Mouse (Mus musculus) liver, adult 2 months (tissue): ENCODE results near the gene Gpr152. TPM values are rescaled to one million over a fixed set of nuclear protein-coding genes. Genes with fewer than 3 reads are reported as not detected.

Experiments used
- DNase-seq: peaks from one replicate; pipeline ENCODE4 v3.0.0-alpha.2; 2011; ENCODE audit warnings: low read depth, low spot score; ENCODE audit errors: extremely low read depth
- H3K27ac ChIP-seq: fragments of 200-500 bp; replicated peaks from 2 replicates; pipeline ENCODE4 v1.5.1; 2012; ENCODE audit warnings: low read depth, mild to moderate bottlenecking, control low read depth, inconsistent platforms, low read length; ENCODE audit not compliant: insufficient read depth
- H3K27me3 ChIP-seq: fragments of 200-500 bp; 2 replicates; pipeline ENCODE4 v1.6.1; 2012; ENCODE audit warnings: mild to moderate bottlenecking, moderate library complexity, low read length, inconsistent platforms; ENCODE audit not compliant: control insufficient read depth, insufficient read depth
- H3K36me3 ChIP-seq: fragments of 200-500 bp; 2 replicates; pipeline ENCODE4 v1.6.1; 2012; ENCODE audit warnings: low read length, inconsistent platforms; ENCODE audit not compliant: control insufficient read depth, insufficient read depth
- H3K4me1 ChIP-seq: fragments of 200-500 bp; 2 replicates; pipeline ENCODE4 v1.6.1; 2011; ENCODE audit warnings: low read length; ENCODE audit not compliant: control insufficient read depth, insufficient read depth
- H3K4me3 ChIP-seq: fragments of 200-500 bp; 2 replicates; pipeline ENCODE4 v1.5.1; 2011; ENCODE audit warnings: low read depth, mild to moderate bottlenecking, control low read depth, low read length, moderate library complexity; ENCODE audit not compliant: insufficient read depth
- H3K79me2 ChIP-seq: fragments of 200-500 bp; 2 replicates; pipeline ENCODE4 v1.6.1; 2012; ENCODE audit warnings: inconsistent platforms, mild to moderate bottlenecking, low read length, moderate library complexity; ENCODE audit not compliant: control insufficient read depth, insufficient read depth
- H3K9ac ChIP-seq: fragments of 200-500 bp; 2 replicates; pipeline ENCODE4 v1.6.1; 2012; ENCODE audit warnings: low read depth, mild to moderate bottlenecking, control low read depth, inconsistent platforms, low read length
- CTCF ChIP-seq: fragments of 200-500 bp; IDR thresholded peaks from 2 replicates; pipeline ENCODE4 v1.5.1; 2011; ENCODE audit warnings: low read depth, low read length, control low read depth
- POLR2A ChIP-seq: fragments of 200-500 bp; IDR thresholded peaks from 2 replicates; pipeline ENCODE4 v1.6.1; 2011; ENCODE audit warnings: low read length, control low read depth; ENCODE audit not compliant: insufficient read depth; ENCODE audit errors: extremely low read depth
- WGBS: fragments of 180-500 bp; shearing (Covaris S2); methylation state at CpG from one replicate; pipeline ENCODE4 v1.1.7; 2018; 5-methylcytosine and 5-hydroxymethylcytosine counted together
- polyA plus RNA-seq: library from polyadenylated mRNA; depleted of rRNA; stranded (reverse); fragments of >200 nt; gene quantifications from 2 replicates; pipeline ENCODE4 v1.2.3, GENCODE M21; 2012
- total RNA-seq: library from RNA; depleted of rRNA; stranded (reverse); fragments of >200 nt; gene quantifications from 2 replicates; pipeline ENCODE4 v1.2.3, GENCODE M21; 2014

Gpr152 gene
- total and polyA plus RNA-seq, 2 experiments: 0.02 TPM; not detected in 1

- WGBS: 87% methylated on average over 11 of the region's 11 CpGs
- no peak for TF ChIP-seq CTCF
- no peak for TF ChIP-seq POLR2A
- Histone ChIP-seq H3K79me2 (no peaks in the 10 kb centered on the region; the same call in 1 of the 2 replicates), H3K4me1 (peaks cover 14% of the 10 kb centered on the region), H3K36me3 (peaks cover 2% of the 10 kb centered on the region; the same call in 1 of the 2 replicates), H3K27me3 (no peaks in the 10 kb centered on the region), H3K9ac (no peak overlapping the region), H3K4me3 (no peak overlapping the region), H3K27ac (no peak overlapping the region)
- DNase-seq: no peak
These were observed 23.8 kb upstream of the Gpr152 start for GRCm38 (mm10) chr19:4115816-4116215.

GRCm38 (mm10) chr19:4117006-4117405 is 22.6 kb upstream of the Gpr152 start:
- Histone ChIP-seq H3K4me1 (peaks cover 14% of the 10 kb centered on the region), H3K36me3 (peaks cover 2% of the 10 kb centered on the region; the same call in 1 of the 2 replicates), H3K4me3 (no peak overlapping the region), H3K79me2 (no peaks in the 10 kb centered on the region; the same call in 1 of the 2 replicates), H3K27ac (no peak overlapping the region), H3K27me3 (no peaks in the 10 kb centered on the region), H3K9ac (no peak overlapping the region)
- TF ChIP-seq CTCF (no peak), POLR2A (no peak)
- WGBS: 96% methylated on average over 7 of the region's 7 CpGs
- no peak for DNase-seq

- H3K4me1 ChIP-seq: peaks cover 8% of the 10 kb centered on the region; the same call in 1 of the 2 replicates
These were observed 21.2 kb upstream of the Gpr152 start for GRCm38 (mm10) chr19:4118350-4118749.

GRCm38 (mm10) chr19:4119716-4120487 is 19.7 kb upstream of the Gpr152 start:
- H3K36me3 ChIP-seq: peaks cover 2% of the 10 kb centered on the region; the same call in 1 of the 2 replicates
- no peak for DNase-seq
- no peaks in the 10 kb centered on the region for H3K27me3 ChIP-seq
- H3K4me3 ChIP-seq: no peak overlapping the region
- WGBS: 91% methylated on average over 6 of the region's 6 CpGs
- no peaks in the 10 kb centered on the region; the same call in 1 of the 2 replicates for H3K79me2 ChIP-seq
- no peak overlapping the region for H3K27ac ChIP-seq
- peaks cover 5% of the 10 kb centered on the region; the same call in 1 of the 2 replicates for H3K4me1 ChIP-seq
- H3K9ac ChIP-seq: no peak overlapping the region
- TF ChIP-seq POLR2A (no peak), CTCF (no peak)

More at GRCm38 (mm10) chr19:4118350-4118749, 21.2 kb upstream of the Gpr152 start:
- TF ChIP-seq CTCF: no peak
- no peak for TF ChIP-seq POLR2A
- no peak for DNase-seq
- H3K27me3 ChIP-seq: no peaks in the 10 kb centered on the region
- no peak overlapping the region for H3K27ac ChIP-seq
- 96% methylated on average over 2 of the region's 2 CpGs for WGBS
- no peak overlapping the region for H3K4me3 ChIP-seq
- peaks cover 2% of the 10 kb centered on the region; the same call in 1 of the 2 replicates for H3K36me3 ChIP-seq
- no peak overlapping the region for H3K9ac ChIP-seq
- no peaks in the 10 kb centered on the region; the same call in 1 of the 2 replicates for H3K79me2 ChIP-seq

GRCm38 (mm10) chr19:4120496-4120895 is 19.1 kb upstream of the Gpr152 start:
- Histone ChIP-seq H3K79me2 (no peaks in the 10 kb centered on the region; the same call in 1 of the 2 replicates), H3K27me3 (no peaks in the 10 kb centered on the region), H3K27ac (no peak overlapping the region), H3K4me1 (peaks cover 6% of the 10 kb centered on the region; the same call in 1 of the 2 replicates), H3K36me3 (no peaks in the 10 kb centered on the region; the same call in 1 of the 2 replicates), H3K4me3 (no peak overlapping the region), H3K9ac (no peak overlapping the region)
- DNase-seq: no peak
- WGBS: 97% methylated on average over 2 of the region's 2 CpGs
- TF ChIP-seq POLR2A (no peak), CTCF (no peak)
